Mouse (Mus musculus) left cerebral cortex, adult 2 months (tissue): ENCODE measurements around the gene Gm6096. TPM values are rescaled to one million over a fixed set of nuclear protein-coding genes. Genes with fewer than 3 reads are reported as not detected.
"Not testable (repeated sequence)": the region's sequence is repeated elsewhere in the genome, so short reads cannot be mapped to it uniquely, and the experiment has no call there.

Experiments used
- DNase-seq, 2 experiments: peaks; one replicate each; pipeline ENCODE4 v3.0.0; 2021 to 2022; ENCODE audit warnings: low spot score in 2 of 2, mixed read lengths in 1 of 2; ENCODE audit errors: extremely low spot score in 1 of 2
- H3K27ac ChIP-seq: fragments of 200-600 bp; 2 replicates; pipeline ENCODE4 v1.8.1; 2022
- H3K4me3 ChIP-seq: fragments of 200-600 bp; 2 replicates; pipeline ENCODE4 v1.8.1; 2022
- CTCF ChIP-seq: fragments of 200-600 bp; IDR thresholded peaks from 2 replicates; pipeline ENCODE4 v1.8.1; 2022; ENCODE audit warnings: antibody characterized with exemption, mild to moderate bottlenecking, moderate library complexity
- intact Hi-C: fragments of 180-260 bp; cut with DNase I; formaldehyde crosslinking; loops from one replicate; pipeline ENCODE4 v1.15.1; 2025
- long read RNA-seq, 2 experiments: library from polyadenylated mRNA; stranded (forward); transcript quantifications; one replicate each; pipeline ENCODE4 v2.0.0; 2021; ENCODE audit warnings: borderline mapping rate in 2 of 2
- total RNA-seq, 2 experiments: library from RNA; stranded (reverse); gene quantifications; 2 replicates each; pipeline ENCODE4 v1.2.3; 2021

Gene Gm6096
- not detected for total RNA-seq
- long read RNA-seq, experiment 1: 0 reads
- long read RNA-seq, experiment 2: 0 reads

DNA sequence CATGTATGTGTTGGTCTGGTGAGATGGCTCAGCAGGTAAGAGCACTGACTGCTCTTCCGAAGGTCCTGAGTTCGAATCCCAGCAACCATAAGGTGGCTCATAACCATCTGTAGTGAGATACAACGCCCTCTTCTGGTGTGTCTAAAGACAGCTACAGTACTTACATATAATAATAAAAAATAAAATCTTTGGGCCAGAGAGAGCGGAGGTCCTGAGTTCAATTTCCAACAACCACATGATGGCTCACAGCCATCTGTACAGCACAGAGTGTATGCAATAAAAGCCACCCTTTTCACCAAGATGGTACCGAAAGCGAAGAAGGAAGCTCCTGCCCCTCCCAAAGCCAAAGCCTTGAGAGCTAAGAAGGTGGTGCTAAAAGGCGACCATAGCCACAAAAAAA, at the start of gene Gm6096:
Gene Gm6096, plus strand, starts transcription at position 301 of the 400 bp plus-strand sequence.
- TF ChIP-seq CTCF: no peak
- DNase-seq: no peak
- Histone ChIP-seq H3K4me3 (no peak within 1 kb of the TSS), H3K27ac (no peak within 1 kb of the TSS)
- intact Hi-C loops: loop anchor here (5.0 kb wide), 1 partner anchor 407 kb away; the partner anchor contains the start of gene Kctd15

DNA sequence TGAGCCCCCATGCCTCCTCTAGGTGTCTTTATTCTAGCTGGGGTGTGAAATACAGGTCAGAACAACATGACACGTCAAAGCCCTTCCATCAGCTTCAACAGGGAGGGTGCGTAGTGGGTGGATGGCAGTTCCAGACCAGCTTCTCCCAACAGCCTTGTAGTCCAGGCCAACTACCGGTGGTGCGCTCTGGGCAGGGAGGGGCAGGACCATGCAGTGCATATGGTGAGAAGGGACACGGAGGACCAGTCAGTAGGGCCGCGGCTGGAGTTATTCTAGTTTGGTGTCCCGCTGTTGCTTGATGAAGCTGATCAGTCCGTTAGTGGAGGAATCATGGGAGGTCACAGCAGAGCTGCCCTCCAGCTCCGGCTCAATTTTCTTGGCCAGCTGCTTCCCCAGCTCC, 48.7 kb upstream of the Gm6096 start:
- DNase-seq, intact Hi-C loops, H3K4me3 ChIP-seq, H3K27ac ChIP-seq: not testable (repeated sequence)

- no peak for DNase-seq
- no peak for TF ChIP-seq CTCF
- H3K27ac ChIP-seq: no peak overlapping the region
- no peak overlapping the region for H3K4me3 ChIP-seq
- intact Hi-C loops: no loop called here
Observed at GRCm38 (mm10) chr7:34206331-34206730, 44.5 kb upstream of the Gm6096 start.

DNA sequence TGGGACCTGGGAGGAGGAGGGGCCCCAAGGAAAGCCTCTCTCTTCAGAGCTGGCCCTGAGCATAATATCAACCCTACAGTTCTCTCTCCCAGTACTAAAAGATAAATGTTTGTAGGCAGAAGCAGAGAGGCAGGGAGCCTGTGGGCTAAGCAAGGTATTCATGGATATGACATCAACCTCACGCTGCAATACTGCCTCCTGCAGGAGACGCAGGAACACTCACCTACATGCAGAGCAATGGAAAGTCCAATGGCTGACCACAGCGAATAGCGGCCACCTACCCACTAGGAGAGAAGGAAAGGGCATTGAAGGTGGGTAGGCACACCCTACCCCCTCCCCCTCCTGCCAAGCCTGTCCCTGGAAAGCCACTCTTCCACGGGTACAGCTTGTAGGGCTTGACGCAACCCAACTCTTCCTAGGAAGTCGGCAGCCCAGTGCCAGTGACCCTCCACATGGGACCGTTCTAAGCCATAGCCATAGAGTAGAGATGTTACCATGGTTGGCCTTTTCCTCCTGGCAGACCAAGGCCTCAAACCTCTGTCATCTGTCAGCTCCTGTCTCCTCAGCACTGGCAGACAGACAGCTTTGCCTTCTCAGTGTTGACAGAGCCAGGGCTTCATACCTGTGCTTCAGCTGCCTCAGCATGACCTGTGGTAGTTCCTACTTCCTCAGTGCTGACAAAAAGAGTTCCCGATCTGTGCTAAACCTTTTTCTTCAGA, 42.7 kb upstream of the Gm6096 start:
- Histone ChIP-seq H3K4me3 (no peak overlapping the region), H3K27ac (no peak overlapping the region)
- no peak for DNase-seq
- intact Hi-C loops: no loop called here
- TF ChIP-seq CTCF: peak; percentile 30

- no peak for TF ChIP-seq CTCF
- DNase-seq: no peak
- Histone ChIP-seq H3K27ac (no peak overlapping the region), H3K4me3 (no peak overlapping the region)
- intact Hi-C loops: no loop called here
Observed at GRCm38 (mm10) chr7:34213281-34213680, 37.6 kb upstream of the Gm6096 start.

GRCm38 (mm10) chr7:34214644-34215043, 36.2 kb upstream of the Gm6096 start:
- intact Hi-C loops: no loop called here
- TF ChIP-seq CTCF: no peak
- Histone ChIP-seq H3K27ac (no peak overlapping the region), H3K4me3 (no peak overlapping the region)
- DNase-seq: no peak

GRCm38 (mm10) chr7:34215481-34215880, 35.4 kb upstream of the Gm6096 start:
- no peak for DNase-seq
- no peak overlapping the region for H3K4me3 ChIP-seq
- intact Hi-C loops: no loop called here
- no peak overlapping the region for H3K27ac ChIP-seq
- no peak for TF ChIP-seq CTCF

- no peak for TF ChIP-seq CTCF
- Histone ChIP-seq H3K4me3 (no peak overlapping the region), H3K27ac (no peak overlapping the region)
- intact Hi-C loops: no loop called here
- no peak for DNase-seq
Observed at GRCm38 (mm10) chr7:34216474-34216873, 34.4 kb upstream of the Gm6096 start.

DNA sequence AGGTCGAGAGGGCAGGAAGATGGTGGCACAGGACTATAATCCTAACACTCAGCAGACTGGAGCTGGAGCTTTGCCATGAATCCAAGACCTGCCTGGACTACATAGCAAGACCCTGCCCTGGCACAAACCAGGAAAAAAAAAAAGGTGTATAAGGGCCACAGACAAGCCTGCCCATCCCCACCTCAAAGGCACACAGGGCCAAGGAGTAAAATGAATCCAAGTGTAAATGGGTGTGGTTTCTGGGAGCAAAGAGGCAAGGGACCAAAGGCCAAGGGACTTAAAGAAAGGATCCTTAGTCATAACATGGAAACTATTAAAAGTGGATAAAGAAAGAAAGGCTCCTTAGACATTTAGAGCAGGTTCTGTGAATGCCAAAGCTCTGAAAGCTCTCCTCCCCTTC, 32.3 kb upstream of the Gm6096 start:
- Histone ChIP-seq H3K4me3 (no peak overlapping the region), H3K27ac (no peak overlapping the region)
- intact Hi-C loops: no loop called here
- no peak for DNase-seq
- TF ChIP-seq CTCF: no peak

DNA sequence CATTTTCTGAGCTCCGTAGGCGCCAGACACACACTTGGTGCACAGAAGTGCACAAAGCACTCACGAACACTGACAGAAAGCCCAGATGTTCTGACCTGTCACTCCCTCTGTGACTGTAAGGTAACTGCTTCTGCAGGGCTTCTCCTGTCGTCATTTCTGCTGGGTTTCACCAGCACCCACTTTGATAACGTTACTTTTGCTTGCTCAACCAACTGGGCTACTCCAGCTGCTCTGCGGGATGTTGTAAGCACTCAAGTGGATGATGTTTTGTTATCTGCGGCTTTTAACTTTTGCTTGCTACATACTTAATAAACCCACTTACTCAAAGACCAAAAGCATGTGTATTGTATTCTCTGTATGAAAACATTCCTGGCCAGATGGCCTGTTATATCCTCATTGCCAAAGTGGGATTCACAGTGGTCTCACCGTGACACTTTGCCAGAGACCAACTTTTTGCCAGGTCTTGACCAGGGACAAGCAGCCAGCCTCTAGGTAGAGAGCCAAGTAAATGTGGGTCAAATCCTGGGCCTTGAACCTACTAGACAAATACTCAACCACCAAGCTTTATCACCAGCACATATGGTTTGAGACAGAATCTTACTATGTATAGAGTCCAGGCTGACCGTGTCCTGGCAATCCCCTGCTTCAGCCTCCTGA, 29.1 kb upstream of the Gm6096 start:
- intact Hi-C loops: no loop called here
- no peak for TF ChIP-seq CTCF
- H3K27ac ChIP-seq: no peak overlapping the region
- no peak overlapping the region for H3K4me3 ChIP-seq
- DNase-seq: no peak

DNA sequence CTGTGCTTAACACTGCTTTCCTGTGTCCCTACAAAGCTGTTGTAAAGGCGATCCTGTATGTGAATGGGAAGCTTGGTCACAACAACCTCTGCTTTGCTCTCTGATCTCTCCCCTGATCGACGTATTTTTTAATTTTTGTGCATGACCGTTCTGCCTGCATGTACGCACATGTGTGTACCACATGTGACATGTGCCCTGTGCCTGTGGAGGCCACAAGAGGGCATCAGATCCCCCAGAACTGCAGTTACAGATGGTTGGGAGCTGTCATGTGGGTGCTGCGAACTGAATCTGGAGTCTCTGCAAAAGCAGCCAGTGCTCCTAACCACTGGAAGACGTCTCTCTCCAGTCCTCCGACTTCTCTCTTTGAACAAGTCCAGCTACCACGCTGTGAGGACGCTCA, 28.5 kb upstream of the Gm6096 start:
- no peak overlapping the region for H3K4me3 ChIP-seq
- no peak for DNase-seq
- no peak overlapping the region for H3K27ac ChIP-seq
- intact Hi-C loops: no loop called here
- TF ChIP-seq CTCF: no peak; the same call in 1 of the 2 replicates

GRCm38 (mm10) chr7:34224308-34224707, 26.5 kb upstream of the Gm6096 start:
- no peak for DNase-seq
- no peak for TF ChIP-seq CTCF
- intact Hi-C loops: no loop called here
- H3K27ac ChIP-seq: no peak overlapping the region
- H3K4me3 ChIP-seq: no peak overlapping the region
